Mouse (Mus musculus) liver, adult 2 months (tissue): ENCODE results near the gene Nyap1.

ENCODE experiments used
- CTCF ChIP-seq: fragments of 200-500 bp; IDR thresholded peaks from 2 replicates; pipeline ENCODE4 v1.5.1; 2011; ENCODE audit warnings: low read depth, low read length, control low read depth
- POLR2A ChIP-seq: fragments of 200-500 bp; IDR thresholded peaks from 2 replicates; pipeline ENCODE4 v1.6.1; 2011; ENCODE audit warnings: low read length, control low read depth; ENCODE audit not compliant: insufficient read depth; ENCODE audit errors: extremely low read depth

DNA sequence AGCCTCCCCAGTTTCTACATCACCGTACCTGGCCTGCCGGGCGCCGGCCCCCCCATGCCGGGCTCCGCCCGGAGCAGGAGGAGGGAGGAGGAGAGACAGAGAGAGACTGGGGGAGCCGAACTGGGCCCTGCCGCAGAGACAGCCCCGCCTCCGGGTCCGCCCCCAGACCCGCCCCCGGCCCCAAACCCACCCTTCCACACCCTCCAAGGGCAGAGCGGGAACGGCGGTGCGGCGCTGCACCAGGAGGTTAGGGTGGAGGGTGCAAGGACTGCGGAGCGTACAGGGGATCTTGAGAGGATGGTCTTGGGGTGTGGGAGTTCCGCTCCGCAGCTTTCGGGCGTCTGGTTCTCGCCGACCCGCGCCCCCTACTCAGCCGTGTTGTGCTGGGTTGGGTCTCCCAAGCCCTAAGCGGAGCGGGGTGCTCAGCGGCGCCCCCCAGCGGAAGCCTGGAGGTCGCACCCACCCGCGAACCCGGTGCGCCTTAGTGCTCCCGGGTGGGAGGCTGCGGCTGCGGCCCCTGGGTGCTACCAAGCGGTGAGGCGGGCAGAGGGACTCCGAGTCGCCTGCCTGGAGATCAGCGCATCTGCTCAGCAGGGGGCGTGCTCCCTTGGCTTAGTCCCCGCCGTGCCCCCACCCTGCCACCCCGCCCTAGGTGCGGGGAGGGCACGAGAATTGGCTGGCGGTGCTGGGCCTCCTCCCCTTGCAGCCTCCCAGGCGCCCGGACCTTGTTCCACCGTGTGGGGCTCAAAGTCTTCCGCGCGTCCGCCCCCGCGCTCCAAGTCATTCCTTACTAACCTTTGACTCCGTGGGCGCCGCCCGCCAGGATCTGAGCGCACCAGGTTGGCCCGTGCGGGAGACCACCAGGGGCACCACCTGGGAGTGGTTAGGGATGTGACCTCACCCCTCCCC is at the start of gene Nyap1:
- TF ChIP-seq POLR2A, result 0 out of 2 replicates have a peak, but pooled peaks have one; percentile 5
- TF ChIP-seq CTCF, result peak; percentile 63
